Mouse (Mus musculus): ENCODE data around the gene Zfp296.

Zfp296 gene

GRCm38 (mm10) chr7:19561765-19562642, 15.1 kb upstream of the Zfp296 start:
- peak; percentile 96 for DNase-seq (ENCODE audit: low read depth, low spot score)

- DNase-seq (ENCODE audit: low read depth, low spot score): no peak
Observed at GRCm38 (mm10) chr7:19562643-19563410, 14.3 kb upstream of the Zfp296 start, which contains the start of gene Ppp1r37. Gene Ppp1r37, minus strand, starts transcription at chr7:19563076.

DNA sequence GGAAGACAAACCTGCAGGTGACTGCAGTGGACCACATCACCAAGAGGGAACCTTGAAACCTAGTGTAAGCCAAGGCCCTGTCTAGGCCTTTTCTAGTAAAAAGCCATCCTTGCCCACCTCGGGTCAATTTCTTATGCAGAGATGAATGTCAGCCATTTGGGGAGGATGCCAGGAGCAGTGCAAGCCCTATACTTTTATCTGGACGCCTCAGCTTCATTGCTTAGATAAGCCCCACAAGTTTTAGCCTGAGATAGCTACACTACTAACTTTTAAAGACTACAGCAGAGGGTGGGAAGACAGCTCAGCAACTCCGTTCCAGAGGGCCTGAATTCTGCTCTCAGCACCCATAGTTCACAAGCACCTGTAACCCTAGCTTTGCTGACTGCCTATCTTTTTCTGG, 13.2 kb upstream of the Zfp296 start:
- DNase-seq (ENCODE audit: low read depth, low spot score): no peak

- no peak for DNase-seq (ENCODE audit: low read depth, low spot score)
Observed at GRCm38 (mm10) chr7:19564455-19564854, 12.6 kb upstream of the Zfp296 start.

- DNase-seq (ENCODE audit: low read depth, low spot score): no peak
Observed at GRCm38 (mm10) chr7:19565803-19566202, 11.3 kb upstream of the Zfp296 start.

DNA sequence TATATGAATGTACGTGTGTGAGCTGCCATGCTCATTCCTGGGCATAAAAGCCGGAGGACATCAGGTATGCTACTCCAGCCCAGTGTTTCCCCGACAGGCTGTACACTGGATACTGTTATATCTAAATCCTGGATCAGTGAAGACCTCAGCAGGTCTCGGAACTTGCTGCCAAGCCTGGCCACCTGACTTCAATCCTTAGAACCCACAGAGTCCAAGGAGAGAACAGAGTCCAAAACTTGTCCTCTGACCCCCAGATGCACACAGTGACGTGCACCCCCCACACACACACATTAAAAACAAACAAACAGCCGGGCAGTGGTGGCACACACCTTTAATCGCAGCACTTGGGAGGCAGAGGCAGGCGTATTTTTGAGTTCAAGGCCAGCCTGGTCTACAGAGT, 9.7 kb upstream of the Zfp296 start:
- no peak for DNase-seq (ENCODE audit: low read depth, low spot score)

GRCm38 (mm10) chr7:19569647-19570046, 7.4 kb upstream of the Zfp296 start:
- no peak for DNase-seq (ENCODE audit: low read depth, low spot score)

DNA sequence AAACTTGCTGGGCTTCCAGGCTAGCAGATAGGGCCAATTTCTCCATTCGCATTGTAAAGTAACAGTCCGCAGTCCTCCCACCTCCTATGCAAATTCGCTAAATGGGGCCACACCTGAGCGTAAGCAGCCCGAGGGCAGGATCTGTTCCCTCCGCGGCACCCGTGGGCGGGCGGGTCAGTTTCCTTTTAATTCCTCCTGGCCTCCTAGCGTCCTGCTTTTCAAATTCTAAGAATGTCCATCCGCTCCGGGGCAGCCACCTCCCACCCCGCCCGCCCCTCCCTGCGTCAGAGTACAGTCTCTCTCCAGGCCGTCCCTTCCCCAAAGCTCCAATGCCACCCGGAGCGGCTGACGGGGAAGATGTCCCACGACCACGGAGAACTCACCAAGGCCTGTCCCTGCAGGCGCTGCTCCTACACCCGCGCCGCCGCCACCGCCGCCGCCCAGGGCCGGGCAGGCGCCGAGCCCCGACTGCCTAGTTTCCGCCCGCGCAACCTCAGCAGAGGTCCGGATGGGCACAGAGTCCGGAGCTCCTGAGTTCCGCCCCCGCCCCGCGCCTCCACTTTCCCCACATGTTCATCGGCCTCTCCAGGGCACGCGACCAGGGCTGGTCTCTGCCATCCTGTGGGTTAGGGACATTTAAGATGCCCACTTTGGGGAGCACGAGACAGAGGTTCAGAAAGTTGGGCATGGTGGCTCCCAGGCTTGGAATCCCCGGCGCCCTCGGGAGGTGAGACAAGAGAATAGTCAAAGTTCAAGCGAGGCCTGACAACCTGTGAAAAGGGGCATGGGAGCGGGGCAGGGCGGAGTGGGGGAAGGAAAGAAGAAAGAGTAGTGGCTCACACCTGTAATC, 3.9 kb upstream of the Zfp296 start:
- DNase-seq (ENCODE audit: low read depth, low spot score): peak; percentile 89

DNA sequence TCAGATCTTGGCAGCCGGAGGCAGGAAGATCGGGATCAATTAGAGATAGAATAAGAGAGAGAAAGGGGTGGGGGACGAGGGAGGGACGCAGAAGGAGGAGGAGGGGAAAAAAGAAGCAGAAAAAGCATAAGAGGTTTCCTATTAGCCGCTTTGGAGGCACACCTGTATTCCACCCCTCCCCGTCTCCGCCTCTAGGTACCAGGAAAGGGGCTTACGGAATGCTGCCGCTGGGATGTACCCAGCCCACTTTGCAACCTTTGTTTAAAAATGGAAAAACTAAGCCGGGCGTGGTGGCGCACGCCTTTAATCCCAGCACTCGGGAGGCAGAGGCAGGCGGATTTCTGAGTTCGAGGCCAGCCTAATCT, 3.3 kb upstream of the Zfp296 start:
- DNase-seq (ENCODE audit: low read depth, low spot score): no peak

- DNase-seq (ENCODE audit: low read depth, low spot score): no peak
Observed at GRCm38 (mm10) chr7:19575559-19575958, 1.5 kb upstream of the Zfp296 start.

- DNase-seq (ENCODE audit: low read depth, low spot score): no peak
Observed at GRCm38 (mm10) chr7:19577877-19578414, 859 bp downstream of the Zfp296 start.

GRCm38 (mm10) chr7:19578436-19578835, 1.3 kb downstream of the Zfp296 start:
- no peak for DNase-seq (ENCODE audit: low read depth, low spot score)

DNA sequence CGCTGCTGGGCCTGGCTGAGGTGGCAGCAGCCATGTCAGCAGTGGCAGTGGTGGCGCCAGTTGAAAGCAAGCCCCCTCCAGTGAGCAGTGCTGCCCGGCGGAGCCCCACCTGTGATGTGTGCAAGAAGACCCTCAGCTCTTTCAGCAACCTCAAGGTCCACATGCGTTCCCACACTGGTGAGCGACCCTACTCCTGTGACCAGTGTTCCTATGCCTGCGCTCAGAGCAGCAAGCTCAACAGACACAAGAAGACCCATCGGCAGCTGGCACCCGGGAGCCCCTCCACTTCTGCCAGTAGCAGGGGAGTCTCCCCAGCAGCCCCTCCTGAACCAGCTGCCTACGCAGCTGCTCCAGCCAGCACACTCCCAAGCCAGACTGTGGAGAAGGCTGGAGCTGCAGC, 2.7 kb downstream of the Zfp296 start:
- DNase-seq (ENCODE audit: low read depth, low spot score): no peak

DNA sequence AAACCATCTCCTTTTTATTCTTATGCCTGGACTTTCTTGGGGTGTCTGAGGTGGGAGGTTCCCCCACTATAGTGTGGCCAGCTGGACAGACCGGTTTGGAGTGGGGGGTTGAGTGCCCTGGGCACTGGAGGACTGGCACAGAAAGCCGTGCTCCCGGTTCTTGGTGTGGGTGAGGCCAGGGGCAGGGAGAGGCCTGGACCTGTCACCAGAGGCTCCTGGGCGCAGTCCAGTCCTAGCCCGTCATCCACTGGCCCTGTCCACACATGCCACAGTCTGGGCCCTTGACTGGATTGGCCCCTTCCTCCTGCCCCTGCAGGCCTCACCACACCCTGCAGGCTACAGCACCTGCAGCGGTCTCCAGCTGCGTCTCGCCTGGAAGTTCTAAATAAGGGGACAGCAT, 3.5 kb downstream of the Zfp296 start:
- DNase-seq (ENCODE audit: low read depth, low spot score): no peak

GRCm38 (mm10) chr7:19586269-19586668, 9.2 kb downstream of the Zfp296 start:
- DNase-seq (ENCODE audit: low read depth, low spot score): no peak

DNA sequence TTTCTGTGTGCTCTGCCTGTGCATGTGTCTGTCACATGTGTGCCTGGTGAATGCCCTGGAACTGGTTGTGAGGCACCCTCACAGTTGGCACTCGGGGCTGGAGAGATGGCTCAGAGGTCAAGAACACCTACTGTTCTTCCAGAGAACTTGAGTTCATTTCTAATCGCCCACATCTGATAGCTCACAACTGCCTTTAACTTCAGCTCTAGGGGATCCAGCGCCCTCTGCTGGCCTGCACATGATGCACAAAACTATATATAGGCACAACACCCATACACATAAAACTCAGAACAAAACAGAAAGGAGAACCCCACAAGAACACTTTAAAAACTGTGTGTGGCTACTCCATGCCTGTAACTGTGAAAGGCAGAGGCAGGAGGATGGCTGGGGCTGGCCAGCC, 12.1 kb downstream of the Zfp296 start:
- DNase-seq (ENCODE audit: low read depth, low spot score): peak; percentile 38

DNA sequence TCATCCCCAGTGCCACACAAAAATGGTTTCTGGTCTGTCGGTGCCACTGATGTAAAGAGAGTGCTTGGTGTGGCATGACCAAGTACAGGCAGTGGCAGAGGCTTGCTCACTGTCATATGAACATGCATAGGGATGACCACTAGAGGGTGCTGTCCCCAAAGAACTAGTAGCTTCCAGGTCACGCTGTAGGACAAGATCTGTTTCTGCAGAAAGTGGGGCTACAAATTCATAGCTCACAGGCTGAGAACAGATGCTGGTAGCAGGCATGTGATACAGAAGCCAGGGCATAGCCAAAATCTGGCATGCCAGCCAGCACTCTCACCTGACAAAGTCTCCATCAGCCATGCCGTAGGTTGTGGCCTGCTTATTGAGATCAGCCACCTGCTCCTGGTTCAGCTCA, 12.8 kb downstream of the Zfp296 start:
- DNase-seq (ENCODE audit: low read depth, low spot score): peak; percentile 75

GRCm38 (mm10) chr7:19593061-19593730, 16.1 kb downstream of the Zfp296 start:
- no peak for DNase-seq (ENCODE audit: low read depth, low spot score)

- DNase-seq (ENCODE audit: low read depth, low spot score): no peak
Observed at GRCm38 (mm10) chr7:19600562-19600961, 23.5 kb downstream of the Zfp296 start.

- DNase-seq (ENCODE audit: low read depth, low spot score): no peak
Observed at GRCm38 (mm10) chr7:19603055-19603454, 26.0 kb downstream of the Zfp296 start.
